Mouse (Mus musculus) forebrain, embryonic 11.5 days (tissue): ENCODE measurements at regions not wholly inside any gene's neighbourhood (a gene's known extent, or its start where the extent isn't known, plus 50 kb on each side); places are given as distances from the start of the nearest gene placed in this dataset.

Source experiments
- ATAC-seq: fragments of 200-750 bp; cut with Nextera tagmentation; replicated peaks from 2 replicates; pipeline ENCODE4 v1.8.0; 2017; ENCODE audit warnings: moderate TSS enrichment; ENCODE audit not compliant: low FRiP score
- DNase-seq: peaks from one replicate; pipeline ENCODE4 v3.0.0-alpha.2; 2017; ENCODE audit warnings: low spot score
- H3K27ac ChIP-seq: fragments of 300-500 bp; sonication (generic); 2 replicates; pipeline ENCODE4 v1.5.1; 2014; ENCODE audit warnings: low read depth, low read length
- H3K27me3 ChIP-seq: fragments of 300-500 bp; sonication (generic); 2 replicates; pipeline ENCODE4 v1.6.1; 2014; ENCODE audit warnings: mild to moderate bottlenecking, low read length, mixed read lengths; ENCODE audit not compliant: control insufficient read depth, insufficient read depth
- H3K36me3 ChIP-seq: fragments of 300-500 bp; sonication (generic); 2 replicates; pipeline ENCODE4 v1.6.1; 2014; ENCODE audit warnings: mild to moderate bottlenecking, low read length, moderate library complexity, mixed read lengths; ENCODE audit not compliant: control insufficient read depth, insufficient read depth
- H3K4me1 ChIP-seq: fragments of 300-500 bp; sonication (generic); replicated peaks from 2 replicates; pipeline ENCODE4 v1.6.1; 2014; ENCODE audit warnings: low read length, mixed read lengths; ENCODE audit not compliant: control insufficient read depth, insufficient read depth
- H3K4me2 ChIP-seq: fragments of 300-500 bp; sonication (generic); 2 replicates; pipeline ENCODE4 v1.6.1; 2014; ENCODE audit warnings: low read depth, mild to moderate bottlenecking, low read length, moderate library complexity, mixed read lengths; ENCODE audit not compliant: severe bottlenecking
- H3K4me3 ChIP-seq: fragments of 300-500 bp; sonication (generic); 2 replicates; pipeline ENCODE4 v1.5.1; 2014; ENCODE audit warnings: low read depth, low read length
- H3K9ac ChIP-seq: fragments of 300-500 bp; sonication (generic); 2 replicates; pipeline ENCODE4 v1.6.1; 2014; ENCODE audit warnings: low read length
- H3K9me3 ChIP-seq: fragments of 300-500 bp; sonication (generic); 2 replicates; pipeline ENCODE4 v1.6.1; 2016; ENCODE audit warnings: low read length, mixed read lengths; ENCODE audit not compliant: control insufficient read depth
- WGBS: fragments of 180-500 bp; shearing (Covaris S2); extraction: QIAGEN DNeasy Blood & Tissue Kit; methylation state at CpG from one replicate; pipeline ENCODE4 v1.1.7; 2014; 5-methylcytosine and 5-hydroxymethylcytosine counted together

- Histone ChIP-seq H3K4me2 (no peak overlapping the region), H3K9me3 (no peaks in the 10 kb centered on the region; the same call in 1 of the 2 replicates), H3K4me3 (no peak overlapping the region), H3K4me1 (peaks cover 12% of the 10 kb centered on the region), H3K27me3 (no peaks in the 10 kb centered on the region), H3K27ac (no peak overlapping the region), H3K36me3 (no peaks in the 10 kb centered on the region), H3K9ac (no peak overlapping the region)
- 73% methylated on average over 7 of the region's 7 CpGs for WGBS
- no peak for ATAC-seq
- DNase-seq: peak; percentile 19
Measured at GRCm38 (mm10) chr1:36014372-36014771, 53.8 kb upstream of the Hs6st1 start.

GRCm38 (mm10) chr1:36015210-36015609 lies 53.0 kb upstream of the Hs6st1 start:
- Histone ChIP-seq H3K4me2 (no peak overlapping the region), H3K4me3 (no peak overlapping the region), H3K27ac (no peak overlapping the region), H3K9ac (no peak overlapping the region), H3K36me3 (no peaks in the 10 kb centered on the region), H3K4me1 (peaks cover 12% of the 10 kb centered on the region), H3K9me3 (no peaks in the 10 kb centered on the region; the same call in 1 of the 2 replicates), H3K27me3 (no peaks in the 10 kb centered on the region)
- DNase-seq (peak; percentile 47), ATAC-seq (no peak)
- 84% methylated on average over 5 of the region's 5 CpGs for WGBS

DNA sequence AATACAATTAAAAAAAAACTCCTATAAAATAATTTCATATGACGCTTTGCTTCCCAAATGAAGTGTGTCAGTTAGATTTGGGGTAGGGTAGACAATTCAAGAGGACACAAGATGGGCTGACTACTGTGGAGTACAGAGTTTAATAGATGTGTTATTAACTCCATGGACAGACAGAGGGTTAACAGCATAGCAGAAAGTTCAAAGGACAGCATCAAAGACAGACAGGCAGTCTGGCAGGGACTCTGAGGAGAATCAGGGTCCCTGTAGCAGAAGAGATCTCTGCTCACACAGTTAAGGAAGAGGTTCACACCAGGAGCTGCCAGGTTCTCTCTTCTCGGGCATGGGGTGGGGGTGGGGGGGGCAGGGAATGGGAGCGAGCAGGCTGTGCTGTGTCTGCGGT lies 51.6 kb upstream of the Hs6st1 start:
- no peaks in the 10 kb centered on the region for H3K36me3 ChIP-seq
- H3K27me3 ChIP-seq: no peaks in the 10 kb centered on the region
- no peaks in the 10 kb centered on the region; the same call in 1 of the 2 replicates for H3K9me3 ChIP-seq
- ATAC-seq: peak; percentile 19; the same call in 1 of the 2 replicates
- H3K4me3 ChIP-seq: no peak overlapping the region
- H3K27ac ChIP-seq: peak overlapping the region; percentile 31; the same call in 1 of the 2 replicates
- DNase-seq: no peak
- H3K9ac ChIP-seq: no peak overlapping the region; the same call in 1 of the 2 replicates
- 32% methylated on average over 4 of the region's 4 CpGs for WGBS
- peaks cover 12% of the 10 kb centered on the region for H3K4me1 ChIP-seq
- no peak overlapping the region for H3K4me2 ChIP-seq

DNA sequence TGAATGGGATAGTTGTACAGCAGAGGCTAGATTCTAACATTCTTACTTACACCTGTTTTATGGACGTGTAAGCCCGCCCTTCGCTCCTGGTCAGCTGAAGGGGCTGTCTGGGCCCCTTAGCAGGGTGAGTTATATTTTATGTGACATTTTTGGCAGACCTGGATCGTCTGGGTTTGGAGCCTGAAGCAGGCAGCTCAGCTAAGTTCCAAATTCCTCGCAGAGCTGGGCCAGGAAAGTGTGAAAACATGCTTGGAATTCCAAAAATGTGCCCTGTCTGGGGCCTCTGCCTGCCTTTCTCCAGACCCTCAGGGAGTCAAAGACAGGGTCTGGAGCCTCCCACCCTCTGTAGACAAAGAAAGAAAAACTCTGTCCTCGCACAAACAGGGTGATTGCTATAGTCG lies 51.1 kb upstream of the Hs6st1 start:
- ATAC-seq: peak; percentile 82
- Histone ChIP-seq H3K36me3 (no peaks in the 10 kb centered on the region), H3K27me3 (no peaks in the 10 kb centered on the region), H3K9me3 (no peaks in the 10 kb centered on the region; the same call in 1 of the 2 replicates), H3K27ac (0 out of 2 replicates have a peak overlapping the region, but pooled peaks have one; percentile 31), H3K4me2 (no peak overlapping the region), H3K4me3 (no peak overlapping the region), H3K4me1 (peaks cover 12% of the 10 kb centered on the region), H3K9ac (peak overlapping the region; percentile 27; the same call in 1 of the 2 replicates)
- DNase-seq: peak; percentile 62
- 11% methylated on average over 7 of the region's 7 CpGs for WGBS

DNA sequence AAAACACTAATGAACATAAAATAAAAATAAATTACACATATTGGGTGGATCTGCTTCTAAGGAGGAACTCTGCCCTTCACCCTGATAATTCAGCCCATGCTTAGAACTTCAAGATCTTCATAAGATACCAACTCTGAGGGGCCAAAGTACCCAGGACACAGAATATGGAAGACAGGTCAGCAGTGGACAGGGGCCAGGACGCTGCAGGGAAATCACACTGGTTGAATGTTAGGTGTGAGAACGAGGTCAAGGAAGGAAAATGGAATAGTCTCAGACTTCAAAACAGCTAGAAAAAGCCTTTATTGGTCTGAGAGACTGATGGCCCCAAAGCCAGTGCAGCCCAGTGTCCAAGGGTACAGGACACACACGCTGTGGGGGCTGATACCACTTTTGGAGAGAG lies 50.5 kb upstream of the Hs6st1 start:
- Histone ChIP-seq H3K9ac (no peak overlapping the region), H3K9me3 (no peaks in the 10 kb centered on the region; the same call in 1 of the 2 replicates), H3K4me3 (no peak overlapping the region), H3K4me1 (peaks cover 12% of the 10 kb centered on the region), H3K4me2 (no peak overlapping the region), H3K27ac (0 out of 2 replicates have a peak overlapping the region, but pooled peaks have one; percentile 31), H3K27me3 (no peaks in the 10 kb centered on the region), H3K36me3 (no peaks in the 10 kb centered on the region)
- ATAC-seq: no peak
- 49% methylated on average over 3 of the region's 3 CpGs for WGBS
- no peak for DNase-seq
